Mouse (Mus musculus) liver, embryonic 14.5 days (tissue): Measurements from ENCODE around the gene Acaa1a.

ENCODE experiments used
- CTCF ChIP-seq: IDR thresholded peaks from 2 replicates; pipeline ENCODE4 v1.5.1; 2016; ENCODE audit warnings: antibody characterized with exemption, low read depth, control low read depth
- EP300 ChIP-seq: IDR thresholded peaks from 2 replicates; pipeline ENCODE4 v1.6.1; 2016; ENCODE audit warnings: antibody characterized with exemption, low read depth

- TF ChIP-seq CTCF (no peak), EP300 (no peak)
These were observed 50.7 kb downstream of the Acaa1a start for GRCm38 (mm10) chr9:119390214-119390613.
